11 mouse cellular contexts compared by ENCODE assay signal in the genomic region with DNA sequence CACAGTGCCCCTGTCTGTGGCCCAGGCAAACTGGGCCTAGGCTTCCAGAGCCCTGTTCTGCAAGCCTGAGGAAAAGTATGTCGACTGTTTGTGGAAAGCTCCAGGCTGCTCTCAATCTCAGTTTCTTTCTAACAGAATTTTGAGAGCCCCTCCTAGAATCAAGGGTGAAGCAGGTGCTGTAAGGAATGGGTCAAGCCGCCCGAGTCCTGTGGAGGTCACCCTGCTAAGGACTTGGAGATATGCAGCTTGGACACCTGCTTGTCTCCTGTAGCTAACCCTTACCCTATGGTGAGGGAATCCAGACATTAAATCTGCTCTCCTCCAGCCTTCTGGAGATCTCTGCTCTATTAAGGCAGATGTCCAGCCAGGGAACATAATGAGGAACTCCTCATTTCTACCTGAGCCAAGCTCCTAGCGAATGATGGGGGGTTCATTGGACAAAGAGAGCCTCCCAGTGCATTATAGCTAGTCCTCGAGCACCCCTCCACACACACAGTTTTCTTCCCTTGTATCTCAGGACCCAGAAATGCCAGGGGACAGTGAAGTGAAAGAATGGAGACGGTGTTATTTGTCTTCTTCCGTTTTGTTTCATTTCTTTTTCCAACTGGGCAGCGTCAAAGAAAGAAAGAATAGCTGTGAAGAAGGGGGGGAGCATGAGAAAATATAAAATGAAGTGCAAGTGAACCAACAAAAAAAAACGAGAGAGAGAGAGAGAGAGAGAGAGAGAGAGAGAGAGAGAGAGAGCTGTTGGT. TPM values are rescaled to one million over a fixed set of nuclear protein-coding genes. Genes with fewer than 3 reads are reported as not detected.
A peak's percentile ranks its signal among the peaks of the same experiment; 100 is the strongest.
DNase-seq lines count a peak whose midpoint lies in the region; ATAC-seq and TF ChIP-seq lines count a peak whose summit lies in the region.
"Had no signal": no experiment of that assay in that cellular context is flagged by ENCODE, and none has a peak within 500 bp of the region (broad histone marks: within the 10 kb centered on the region; RNA-seq: fewer than 3 reads in every experiment).

No protein-coding gene starts in this region.

- no peak for TF ChIP-seq POLR2A in embryonic fibroblast, embryonic 13.5 days (IDR thresholded peaks at IDR 0.05; ENCODE audit: low read depth, low read length)

- no peaks in the 10 kb centered on the region for H3K9me3 ChIP-seq in embryonic facial prominence, embryonic 10.5 days
- no peaks in the 10 kb centered on the region for H3K9me3 ChIP-seq in liver, embryonic 11.5 days (ENCODE audit: control insufficient read depth, low read length)

- intact Hi-C loops in left cerebral cortex, postnatal 10 days (cut with DNase I) = loop anchor here (5.0 kb wide), 1 partner anchor 1313 kb away; no protein-coding TSS in a partner anchor

- no peak for ATAC-seq in liver, embryonic 11.5 days (replicated peaks; ENCODE audit: low FRiP score)

- H3K4me3 ChIP-seq in embryonic facial prominence, embryonic 10.5 days = peak overlapping the region; percentile 70
- H3K4me3 ChIP-seq in embryonic fibroblast, embryonic 13.5 days (ENCODE audit: insufficient read depth, low read length) = peak overlapping the region; percentile 58
- peak overlapping the region; percentile 62 for H3K4me3 ChIP-seq in liver, embryonic 11.5 days (ENCODE audit: low read depth, low read length)

- peaks cover 75% of the 10 kb centered on the region for H3K4me1 ChIP-seq in embryonic facial prominence, embryonic 10.5 days
- H3K4me1 ChIP-seq in embryonic fibroblast, embryonic 13.5 days (ENCODE audit: control insufficient read depth, insufficient read depth, low read length) = peaks cover 3% of the 10 kb centered on the region; the same call in 1 of the 2 replicates
- H3K4me1 ChIP-seq in liver, embryonic 11.5 days (replicated peaks; ENCODE audit: control insufficient read depth, insufficient read depth, low read length) = peaks cover 21% of the 10 kb centered on the region

- peak overlapping the region; percentile 7; the same call in 1 of the 2 replicates for H3K9ac ChIP-seq in liver, embryonic 11.5 days (ENCODE audit: low read depth, low read length)

- peak; percentile 29 for DNase-seq in kidney, adult 18-20 months
- no peak for DNase-seq in kidney, adult 11 months
- DNase-seq in embryonic facial prominence, embryonic 10.5 days (ENCODE audit: low spot score) = peak; percentile 41
- DNase-seq in liver, embryonic 11.5 days (ENCODE audit: low spot score) = no peak
- DNase-seq in left cerebral cortex, postnatal 10 days (ENCODE audit: extremely low spot score in 1 of 2, low spot score in 2 of 2) = no peak
- DNase-seq in layer of hippocampus, adult 8-10 months (ENCODE audit: low spot score in 2 of 2) = no peak
- DNase-seq: thymus, adult 18-20 months had no signal

- H3K4me2 ChIP-seq in liver, embryonic 11.5 days = peak overlapping the region; percentile 80

- H3K27ac ChIP-seq in embryonic facial prominence, embryonic 10.5 days (replicated peaks) = peak overlapping the region; percentile 93
- no peak overlapping the region for H3K27ac ChIP-seq in embryonic fibroblast, embryonic 13.5 days (ENCODE audit: insufficient read depth, low read length)
- H3K27ac ChIP-seq in liver, embryonic 11.5 days (ENCODE audit: low read depth, low read length) = no peak overlapping the region

- 5% methylated on average over 9 of the region's 9 CpGs for WGBS in embryonic facial prominence, embryonic 10.5 days
- WGBS in liver, embryonic 11.5 days = 11% methylated on average over 9 of the region's 9 CpGs

- TF ChIP-seq CTCF in embryonic fibroblast, embryonic 13.5 days (IDR thresholded peaks at IDR 0.05; ENCODE audit: borderline replicate concordance, insufficient read depth, low read length) = no peak

- peaks cover 61% of the 10 kb centered on the region for H3K36me3 ChIP-seq in embryonic facial prominence, embryonic 10.5 days (replicated peaks)
- no peaks in the 10 kb centered on the region for H3K36me3 ChIP-seq in liver, embryonic 11.5 days (ENCODE audit: control insufficient read depth, insufficient read depth, low read length)

- H3K27me3 ChIP-seq in embryonic facial prominence, embryonic 10.5 days (replicated peaks; ENCODE audit: low read depth, poor library complexity, severe bottlenecking) = peaks cover 98% of the 10 kb centered on the region
- H3K27me3 ChIP-seq in liver, embryonic 11.5 days (replicated peaks; ENCODE audit: control insufficient read depth, insufficient read depth, low read length) = peaks cover 100% of the 10 kb centered on the region

RNA-seq across cellular contexts. Expression of gene Tbx2, which starts 2.8 kb away (rescaled TPM):
- 9.9 and 10.9 TPM in 2 replicates for polyA plus RNA-seq in embryonic facial prominence, embryonic 10.5 days (2016; fragmentation: Nextera tagmentation; extraction: Ambion mirVana)
- polyA plus RNA-seq in embryonic fibroblast, embryonic 13.5 days (2011; ENCODE audit: insufficient read length, low read depth, missing spikeins) = 2.2 and 3.0 TPM in 2 replicates
- 2.7 and 3.2 TPM in 2 replicates for polyA plus RNA-seq in liver, embryonic 11.5 days (2014; fragmentation: Nextera tagmentation; extraction: Ambion mirVana)
- 1 to 10 TPM; 2.9 to 3.7 TPM for total RNA-seq in left cerebral cortex, postnatal 10 days (2021)
- 1 to 10 TPM; 1.4 to 2.0 (median 1.7) TPM for total RNA-seq in layer of hippocampus, adult 8-10 months (2022)

RNA-seq across cellular contexts. Expression of gene Gm11444, which starts 15.0 kb away (rescaled TPM):
- not detected in 2 replicates for polyA plus RNA-seq in embryonic facial prominence, embryonic 10.5 days (2016; fragmentation: Nextera tagmentation; extraction: Ambion mirVana)
- not detected in 2 replicates for polyA plus RNA-seq in embryonic fibroblast, embryonic 13.5 days (2011; ENCODE audit: insufficient read length, low read depth, missing spikeins)
- polyA plus RNA-seq in liver, embryonic 11.5 days (2014; fragmentation: Nextera tagmentation; extraction: Ambion mirVana) = not detected in 2 replicates
- not detected for total RNA-seq in left cerebral cortex, postnatal 10 days (2021)
- total RNA-seq in layer of hippocampus, adult 8-10 months (2022) = not detected
- total RNA-seq: adrenal gland, postnatal 14 days; ES-E14; hematopoietic stem cell, adult 5-6 weeks had no signal

RNA-seq across cellular contexts. Expression of gene Tbx4, which starts 51.0 kb away (rescaled TPM):
- polyA plus RNA-seq in embryonic facial prominence, embryonic 10.5 days (2016; fragmentation: Nextera tagmentation; extraction: Ambion mirVana) = 1.0 and 1.4 TPM in 2 replicates
- polyA plus RNA-seq in embryonic fibroblast, embryonic 13.5 days (2011; ENCODE audit: insufficient read length, low read depth, missing spikeins) = 2.8 and 12.0 TPM in 2 replicates
- polyA plus RNA-seq in liver, embryonic 11.5 days (2014; fragmentation: Nextera tagmentation; extraction: Ambion mirVana) = 0.79 and 0.86 TPM in 2 replicates
- total RNA-seq in left cerebral cortex, postnatal 10 days (2021) = under 1 TPM; 0.49 to 0.58 TPM
- under 1 TPM; 0.11 to 0.17 (median 0.14) TPM for total RNA-seq in layer of hippocampus, adult 8-10 months (2022)
- total RNA-seq: adrenal gland, postnatal 14 days had no signal

Comparison
In these comparisons a context has a peak if more than half of its experiments do, and no peak if none do; other contexts are left out.
1. DNase-seq: peak in kidney, adult 18-20 months (single experiment) and embryonic facial prominence, embryonic 10.5 days (single experiment); none in kidney, adult 11 months (single experiment), liver, embryonic 11.5 days (single experiment), left cerebral cortex, postnatal 10 days (0 of 2) and layer of hippocampus, adult 8-10 months (0 of 2).
2. Peak in every context shown above with its lines, with median percentiles within 50 percentile points of each other: H3K4me3 ChIP-seq.